In genomic region chr2:74973386-74973785, GRCm38 (mm10) we compare ENCODE assay signal across 27 mouse cellular contexts.
DNase-seq lines count a peak whose midpoint lies in the region; ATAC-seq and TF ChIP-seq lines count a peak whose summit lies in the region.
"Had no signal": no experiment of that assay in that cellular context is flagged by ENCODE, and none has a peak within 500 bp of the region (broad histone marks: within the 10 kb centered on the region; RNA-seq: fewer than 3 reads in every experiment).

No protein-coding gene starts in this region.

- no peaks in the 10 kb centered on the region for H3K27me3 ChIP-seq in Patski
- no peaks in the 10 kb centered on the region for H3K27me3 ChIP-seq in cerebellum, adult 2 months (ENCODE audit: control insufficient read depth, insufficient read depth, low read length)
- H3K27me3 ChIP-seq: forebrain, embryonic 12.5 days; forebrain, embryonic 15.5 days; heart, embryonic 13.5 days; hindbrain, embryonic 12.5 days had no signal

- TF ChIP-seq POLR2A in cerebellum, adult 2 months (IDR thresholded peaks at IDR 0.05; ENCODE audit: borderline replicate concordance, insufficient read depth, low read length) = no peak

- no peak for TF ChIP-seq CTCF in Patski (IDR thresholded peaks at IDR 0.05)
- no peak for TF ChIP-seq CTCF in cerebellum, adult 2 months (IDR thresholded peaks at IDR 0.05; ENCODE audit: borderline replicate concordance, insufficient read depth, low read depth, low read length)

- ATAC-seq in Patski = peak; percentile 39
- ATAC-seq: activated CD4-positive, CD25-positive, alpha-beta regulatory T cell, adult 4 months; forebrain, embryonic 15.5 days; hindbrain, postnatal 0 days; inflammation-experienced regulatory T-cells, adult 6 months; intestine, embryonic 16.5 days had no signal

- POLR2A ChIA-PET in Patski (lab: Charles Lee) = no interaction called here

- no peak overlapping the region for H3K27ac ChIP-seq in cerebellum, adult 2 months (ENCODE audit: insufficient read depth, low read length)
- H3K27ac ChIP-seq: embryonic facial prominence, embryonic 10.5 days; embryonic facial prominence, embryonic 13.5 days; forebrain, embryonic 12.5 days; forebrain, embryonic 15.5 days; heart, embryonic 13.5 days had no signal

- WGBS in cerebellum, adult 2 months = 80% methylated on average over 6 of the region's 6 CpGs

- peak; percentile 10 for DNase-seq in heart, postnatal 4 days
- DNase-seq in heart, adult 8-10 months (ENCODE audit: low spot score) = no peak
- peak; percentile 8 for DNase-seq in urinary bladder, postnatal 14 days (ENCODE audit: low spot score)
- DNase-seq in urinary bladder, postnatal 10 days (ENCODE audit: low spot score) = no peak
- no peak for DNase-seq in Patski (ENCODE audit: low read depth, low spot score)
- no peak for DNase-seq in embryo, embryonic 9.5 days (ENCODE audit: extremely low spot score)
- DNase-seq in cerebellum, adult 2 months = no peak
- DNase-seq: adrenal gland, adult 8-10 months; adrenal gland, postnatal 25 days; cerebellum, adult 11-12 months; cerebellum, adult 9-10 months; cerebellum, postnatal 14 days; gastrocnemius, postnatal 10 days; gastrocnemius, postnatal 36 days; heart, postnatal 14 days; kidney, adult 18-20 months had no signal

- no peaks in the 10 kb centered on the region; the same call in 1 of the 2 replicates for H3K4me1 ChIP-seq in cerebellum, adult 2 months (ENCODE audit: control insufficient read depth, insufficient read depth, low read length)
- H3K4me1 ChIP-seq: forebrain, embryonic 15.5 days; hindbrain, embryonic 12.5 days had no signal

- no peak overlapping the region for H3K4me3 ChIP-seq in cerebellum, adult 2 months (replicated peaks; ENCODE audit: insufficient read depth, low read depth, low read length)
- H3K4me3 ChIP-seq: embryonic facial prominence, embryonic 10.5 days; embryonic facial prominence, embryonic 13.5 days; erythroblast, embryonic 14.5 days; forebrain, embryonic 12.5 days; forebrain, embryonic 15.5 days; heart, embryonic 13.5 days; hindbrain, embryonic 12.5 days had no signal

- CTCF ChIA-PET in Patski (lab: Charles Lee) = interaction anchor here (1.7 kb wide), 1 partner anchor 159 kb away, joined by 3 read pairs; no protein-coding TSS in a partner anchor

- in situ Hi-C loops in Patski (cut with MboI; ENCODE audit: low pct_unique_long_range_greater_than_20kb) = loop anchor here (25.0 kb wide), 1 partner anchor 614 kb away; no protein-coding TSS in a partner anchor

Comparison
In these comparisons a context has a peak if more than half of its experiments do, and no peak if none do; other contexts are left out.
1. DNase-seq: peak in heart, postnatal 4 days (single experiment) and urinary bladder, postnatal 14 days (single experiment); none in heart, adult 8-10 months (single experiment), urinary bladder, postnatal 10 days (single experiment), Patski (single experiment), embryo, embryonic 9.5 days (single experiment) and cerebellum, adult 2 months (0 of 2).